ENCODE assay signal across 20 mouse cellular contexts in the genomic region with DNA sequence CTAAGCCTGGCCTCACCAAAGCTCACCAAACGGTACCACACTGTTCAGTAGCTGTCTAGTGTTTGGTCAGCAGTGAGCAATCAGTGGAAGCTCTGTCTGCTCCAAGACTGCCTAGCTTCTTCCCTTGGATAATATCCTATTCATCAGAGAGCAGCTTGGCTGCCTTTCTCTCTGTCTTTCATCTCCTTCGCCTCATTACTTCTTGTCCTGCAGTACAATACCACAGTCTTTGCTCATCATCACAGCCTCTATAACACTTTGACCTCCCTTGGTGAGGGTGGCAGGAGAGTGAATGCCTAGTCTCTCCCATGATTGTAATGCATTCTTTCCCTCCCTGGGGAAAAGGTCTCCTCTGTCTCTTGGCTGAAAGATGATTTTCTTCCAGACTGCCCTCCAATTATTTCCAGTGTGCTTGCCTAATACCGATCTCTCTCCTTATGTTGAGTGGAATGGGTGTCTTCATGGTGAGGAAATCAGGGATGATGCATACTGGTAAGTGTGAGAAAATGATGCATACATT.
DNase-seq lines count a peak whose midpoint lies in the region; ATAC-seq and TF ChIP-seq lines count a peak whose summit lies in the region.
"Had no signal": no experiment of that assay in that cellular context is flagged by ENCODE, and none has a peak within 500 bp of the region (broad histone marks: within the 10 kb centered on the region; RNA-seq: fewer than 3 reads in every experiment).

No protein-coding gene starts in this region.

- no peak overlapping the region for H3K4me2 ChIP-seq in lung, embryonic 14.5 days
- H3K4me2 ChIP-seq in hindbrain, embryonic 12.5 days (replicated peaks) = no peak overlapping the region
- H3K4me2 ChIP-seq: embryonic facial prominence, embryonic 12.5 days; forebrain, embryonic 13.5 days; heart, embryonic 11.5 days; limb, embryonic 12.5 days had no signal

- 0 out of 2 replicates have a peak, but pooled peaks cover 5% of the 10 kb centered on the region for H3K4me1 ChIP-seq in lung, embryonic 14.5 days (ENCODE audit: insufficient read depth)
- 0 out of 2 replicates have a peak, but pooled peaks cover 7% of the 10 kb centered on the region for H3K4me1 ChIP-seq in hindbrain, embryonic 12.5 days
- H3K4me1 ChIP-seq in heart, embryonic 10.5 days = no peaks in the 10 kb centered on the region
- H3K4me1 ChIP-seq: embryonic facial prominence, embryonic 12.5 days; limb, embryonic 12.5 days had no signal

- no peak overlapping the region for H3K4me3 ChIP-seq in lung, embryonic 14.5 days (ENCODE audit: low read depth, low read length)
- no peak overlapping the region for H3K4me3 ChIP-seq in hindbrain, embryonic 12.5 days
- no peak overlapping the region for H3K4me3 ChIP-seq in heart, embryonic 10.5 days
- H3K4me3 ChIP-seq: embryonic facial prominence, embryonic 12.5 days; forebrain, embryonic 13.5 days; left cerebral cortex, adult 2 months; limb, embryonic 12.5 days had no signal

- H3K36me3 ChIP-seq in lung, embryonic 14.5 days (ENCODE audit: insufficient read depth) = no peaks in the 10 kb centered on the region
- no peaks in the 10 kb centered on the region for H3K36me3 ChIP-seq in hindbrain, embryonic 12.5 days
- no peaks in the 10 kb centered on the region for H3K36me3 ChIP-seq in heart, embryonic 10.5 days
- H3K36me3 ChIP-seq: embryonic facial prominence, embryonic 12.5 days; limb, embryonic 12.5 days had no signal

- no peak for TF ChIP-seq CTCF in lung, embryonic 14.5 days (IDR thresholded peaks at IDR 0.05; ENCODE audit: low read depth)

- H3K9ac ChIP-seq in lung, embryonic 14.5 days = no peak overlapping the region
- no peak overlapping the region for H3K9ac ChIP-seq in hindbrain, embryonic 12.5 days
- H3K9ac ChIP-seq: embryonic facial prominence, embryonic 12.5 days; forebrain, embryonic 13.5 days; limb, embryonic 12.5 days had no signal

- WGBS in lung, embryonic 14.5 days = 59% methylated on average over 3 of the region's 3 CpGs
- WGBS in hindbrain, embryonic 12.5 days = 32% methylated on average over 3 of the region's 3 CpGs
- WGBS in heart, embryonic 10.5 days = 76% methylated on average over 3 of the region's 3 CpGs

- H3K27me3 ChIP-seq in lung, embryonic 14.5 days (ENCODE audit: insufficient read depth, low read length) = no peaks in the 10 kb centered on the region
- no peaks in the 10 kb centered on the region for H3K27me3 ChIP-seq in hindbrain, embryonic 12.5 days
- no peaks in the 10 kb centered on the region for H3K27me3 ChIP-seq in heart, embryonic 10.5 days (ENCODE audit: insufficient read depth, poor library complexity, severe bottlenecking)
- H3K27me3 ChIP-seq: embryonic facial prominence, embryonic 12.5 days; forebrain, embryonic 13.5 days; limb, embryonic 12.5 days had no signal

- no peak overlapping the region for H3K27ac ChIP-seq in lung, embryonic 14.5 days (ENCODE audit: low read depth)
- H3K27ac ChIP-seq in hindbrain, embryonic 12.5 days = no peak overlapping the region
- H3K27ac ChIP-seq in heart, embryonic 10.5 days = no peak overlapping the region
- H3K27ac ChIP-seq: embryonic facial prominence, embryonic 12.5 days; forebrain, embryonic 13.5 days; left cerebral cortex, adult 2 months; limb, embryonic 12.5 days had no signal

- H3K9me3 ChIP-seq in lung, embryonic 14.5 days (ENCODE audit: low read depth, low read length) = no peaks in the 10 kb centered on the region
- H3K9me3 ChIP-seq in hindbrain, embryonic 12.5 days (replicated peaks) = no peaks in the 10 kb centered on the region
- no peaks in the 10 kb centered on the region for H3K9me3 ChIP-seq in heart, embryonic 10.5 days
- H3K9me3 ChIP-seq: embryonic facial prominence, embryonic 12.5 days; forebrain, embryonic 13.5 days; limb, embryonic 12.5 days had no signal

- DNase-seq in lung, embryonic 14.5 days = peak; percentile 68
- no peak for DNase-seq in lung, postnatal 4 days
- peak; percentile 77 for DNase-seq in adipocyte (ENCODE audit: low spot score)
- peak; percentile 37 for DNase-seq in mesoderm, embryonic 11.5 days (ENCODE audit: low read depth, low spot score)
- DNase-seq in cerebellum, adult 11-12 months = no peak
- no peak for DNase-seq in heart, embryonic 10.5 days (ENCODE audit: low spot score)
- no peak for DNase-seq in left cerebral cortex, adult 18-20 months (ENCODE audit: low spot score in 2 of 2)
- DNase-seq: cerebellum, adult 18-20 months; heart, postnatal 4 days; kidney, adult 11 months; right cerebral cortex, postnatal 14 days; thymus, adult 2 months had no signal

- ATAC-seq in lung, embryonic 14.5 days (ENCODE audit: insufficient read depth) = peak; percentile 87
- ATAC-seq in hindbrain, embryonic 12.5 days (ENCODE audit: low FRiP score) = peak; percentile 71; the same call in 1 of the 2 replicates
- ATAC-seq: activated CD4-positive, CD25-positive, alpha-beta regulatory T cell, adult 4 months; forebrain, embryonic 13.5 days; midbrain, embryonic 16.5 days had no signal

Comparison
In these comparisons a context has a peak if more than half of its experiments do, and no peak if none do; other contexts are left out.
1. DNase-seq: peak in lung, embryonic 14.5 days (single experiment), adipocyte (single experiment) and mesoderm, embryonic 11.5 days (single experiment); none in lung, postnatal 4 days (0 of 2), cerebellum, adult 11-12 months (single experiment), heart, embryonic 10.5 days (single experiment) and left cerebral cortex, adult 18-20 months (0 of 2).